Mouse (Mus musculus) testis, adult 2 months (tissue): ENCODE data around the gene H2-M3.

Experiments
- CTCF ChIP-seq: fragments of 200-500 bp; IDR thresholded peaks from 2 replicates; pipeline ENCODE4 v1.5.1; 2012; ENCODE audit warnings: low read depth, mild to moderate bottlenecking, inconsistent platforms, low read length, moderate library complexity; ENCODE audit not compliant: control insufficient read depth, insufficient read depth, insufficient replicate concordance
- POLR2A ChIP-seq: fragments of 200-500 bp; IDR thresholded peaks from 2 replicates; pipeline ENCODE4 v1.6.1; 2012; ENCODE audit warnings: low read depth, mild to moderate bottlenecking, inconsistent platforms, low read length, moderate library complexity; ENCODE audit not compliant: control insufficient read depth

GRCm38 (mm10) chr17:37242198-37242597, 27.8 kb upstream of the H2-M3 start:
- no peak for TF ChIP-seq CTCF
- TF ChIP-seq POLR2A: no peak
